Mouse (Mus musculus) T-helper 17 cell (primary cell): ENCODE results near the gene Mindy4.
"Not testable (repeated sequence)": the region's sequence is repeated elsewhere in the genome, so short reads cannot be mapped to it uniquely, and the experiment has no call there.

ENCODE experiments used
- in situ Hi-C, 2 experiments: fragments of 300-600 bp; cut with MboI, MseI; formaldehyde crosslinking; loops; 1 replicate in 1 of 2; 2 replicates in 1 of 2; pipeline ENCODE4 v1.15.1; 2025; ENCODE audit warnings: high pct_unique_total_duplicates in 2 of 2

The Mindy4 gene

DNA sequence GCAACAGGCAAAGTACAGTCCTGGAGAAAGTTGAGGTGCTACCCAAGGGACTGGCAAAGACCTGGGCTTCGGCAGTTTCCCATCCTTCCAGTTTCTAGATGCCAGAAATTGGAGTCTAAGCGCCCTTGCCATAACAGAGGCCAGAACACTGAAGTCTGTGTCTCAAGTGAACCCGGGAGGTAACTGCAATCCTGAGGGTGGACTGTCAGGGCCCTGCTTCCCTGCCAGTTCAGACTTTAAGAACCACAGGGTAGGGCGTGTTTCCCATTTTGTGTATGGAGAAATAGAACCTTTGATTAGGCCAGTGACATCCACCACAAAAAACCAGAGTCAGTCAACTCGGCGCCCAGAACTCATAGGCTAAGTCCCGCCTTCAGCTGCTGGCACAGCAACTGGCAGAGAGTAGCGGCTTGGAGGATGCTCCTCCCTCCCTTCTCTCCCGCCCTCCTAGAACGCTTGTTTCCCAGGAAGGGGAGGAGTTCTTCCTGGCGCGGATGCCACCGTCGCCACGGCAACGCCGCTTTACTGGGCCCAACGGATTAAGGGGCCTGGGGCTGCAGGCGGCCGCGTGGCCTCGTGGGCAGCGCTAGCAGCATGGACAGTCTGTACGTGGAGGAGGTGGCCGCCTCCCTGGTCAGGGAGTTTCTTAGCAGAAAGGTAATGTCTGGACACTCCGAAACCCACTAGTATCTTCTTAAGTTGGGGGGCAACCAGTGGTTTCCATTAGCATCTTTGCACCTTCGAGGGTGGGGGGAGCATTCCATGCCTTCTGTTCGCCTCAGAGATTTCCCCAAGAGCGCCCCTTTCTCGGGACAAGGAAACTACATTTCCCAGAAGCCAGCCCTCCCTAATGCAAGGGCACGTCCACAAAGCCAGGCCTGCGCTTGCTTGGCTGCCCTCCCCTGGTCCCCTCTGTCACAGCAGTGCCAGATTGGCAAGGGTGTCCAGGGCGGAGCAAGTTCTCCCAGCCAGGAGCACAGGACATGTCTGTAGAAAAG lies at the start of gene Mindy4:
TSS of gene Mindy4 (plus strand) at position 471 of the 998 bp plus-strand sequence.
- in situ Hi-C loops = no loop called here

- in situ Hi-C loops = no loop called here
These were observed 43.9 kb upstream of the Mindy4 start for GRCm38 (mm10) chr6:55159256-55159655.

- in situ Hi-C loops = loop anchor here (5.0 to 10.0 kb wide), 3 partner anchors 144 to 577 kb away; no protein-coding TSS in a partner anchor
These were observed 41.8 kb upstream of the Mindy4 start for GRCm38 (mm10) chr6:55161311-55161761.

- in situ Hi-C loops = loop anchor here (5.0 to 10.0 kb wide), 3 partner anchors 146 to 578 kb away; no protein-coding TSS in a partner anchor
These were observed 40.1 kb upstream of the Mindy4 start for GRCm38 (mm10) chr6:55163046-55163584.

DNA sequence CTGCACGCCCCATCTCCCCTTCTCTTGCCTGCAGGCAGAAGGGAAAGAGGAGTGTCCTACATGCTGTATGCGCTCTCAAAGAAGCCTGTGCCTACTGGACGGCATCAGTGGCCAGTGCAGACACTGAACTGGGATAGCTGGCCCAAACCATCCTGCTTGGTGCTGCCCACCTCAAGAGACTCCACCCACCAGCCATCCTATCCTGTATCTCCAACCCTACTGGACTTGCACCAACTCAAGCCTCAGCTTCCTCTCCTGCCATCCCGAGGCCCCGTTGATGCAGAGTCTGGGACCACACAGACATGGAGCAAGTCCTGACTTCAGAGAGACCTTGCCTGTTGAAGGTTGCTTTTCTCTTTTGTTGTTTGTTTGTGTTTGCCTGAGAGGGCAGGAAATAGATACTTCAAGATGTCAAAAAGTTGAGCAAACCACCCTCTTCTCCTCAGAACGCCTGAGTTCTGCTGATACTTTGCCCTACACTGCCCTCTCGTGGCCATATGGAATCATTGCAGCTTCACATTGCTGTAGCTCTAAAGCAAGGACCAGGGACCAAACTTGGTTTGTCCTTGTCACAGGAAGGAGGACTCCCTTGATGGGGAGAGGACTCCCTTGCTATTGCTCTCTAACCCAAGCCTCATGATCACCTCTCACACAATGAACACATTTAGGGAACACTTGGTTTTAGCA lies 36.3 kb upstream of the Mindy4 start:
- in situ Hi-C loops = loop anchor here (5.0 to 10.0 kb wide), 4 partner anchors 80 to 582 kb away; no protein-coding TSS in a partner anchor

- in situ Hi-C loops = loop anchor here (5.0 to 10.0 kb wide), 4 partner anchors 83 to 585 kb away; no protein-coding TSS in a partner anchor
These were observed 33.4 kb upstream of the Mindy4 start for GRCm38 (mm10) chr6:55169818-55170217.

- in situ Hi-C loops = no loop called here
These were observed 31.5 kb upstream of the Mindy4 start for GRCm38 (mm10) chr6:55171638-55172037.

DNA sequence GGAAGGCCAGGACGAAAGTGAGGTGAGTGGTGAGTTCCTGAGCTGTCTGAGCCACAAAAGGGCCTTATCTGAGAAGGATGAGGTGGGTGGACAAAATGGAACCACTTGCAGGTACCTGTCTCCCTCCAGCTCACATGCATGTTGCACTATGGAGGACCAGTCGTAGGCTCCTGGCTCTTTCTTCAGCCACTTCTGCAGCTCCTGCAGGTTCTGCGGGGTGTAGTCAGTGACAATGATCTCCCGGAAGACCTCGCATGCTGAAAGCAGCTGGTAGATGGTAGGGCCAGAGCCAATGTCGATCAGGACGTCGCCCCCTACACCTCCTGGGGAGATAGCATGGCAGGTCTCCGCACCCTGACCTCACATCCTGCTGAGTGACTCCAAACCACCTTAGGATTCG lies 30.0 kb upstream of the Mindy4 start:
- in situ Hi-C loops = no loop called here

DNA sequence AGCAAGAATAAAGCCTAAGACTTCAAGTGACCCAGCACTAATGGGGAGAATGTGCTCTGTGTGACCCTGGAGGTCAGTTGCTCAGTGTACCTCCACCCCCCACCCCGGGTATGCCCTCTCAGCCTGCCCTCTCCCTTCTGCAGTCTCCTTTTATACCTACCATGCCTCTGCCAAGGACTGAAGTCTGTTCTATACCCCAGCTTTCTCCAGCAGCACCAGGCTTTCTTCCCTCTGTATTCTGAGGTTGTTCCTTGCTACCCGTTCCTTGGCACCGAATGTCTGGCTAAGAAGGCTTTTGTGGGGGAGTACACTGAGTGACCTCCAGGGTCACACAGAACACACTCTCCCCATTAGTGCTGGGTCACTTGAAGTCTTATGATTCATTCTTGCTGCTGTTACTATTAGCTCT lies 29.2 kb upstream of the Mindy4 start:
- in situ Hi-C loops = no loop called here

GRCm38 (mm10) chr6:55174741-55175181 lies 28.4 kb upstream of the Mindy4 start, which contains the start of gene Inmt:
Gene Inmt (minus strand): TSS chr6:55175043.
- in situ Hi-C loops = no loop called here

GRCm38 (mm10) chr6:55175456-55175855 lies 27.7 kb upstream of the Mindy4 start:
- in situ Hi-C loops = no loop called here

DNA sequence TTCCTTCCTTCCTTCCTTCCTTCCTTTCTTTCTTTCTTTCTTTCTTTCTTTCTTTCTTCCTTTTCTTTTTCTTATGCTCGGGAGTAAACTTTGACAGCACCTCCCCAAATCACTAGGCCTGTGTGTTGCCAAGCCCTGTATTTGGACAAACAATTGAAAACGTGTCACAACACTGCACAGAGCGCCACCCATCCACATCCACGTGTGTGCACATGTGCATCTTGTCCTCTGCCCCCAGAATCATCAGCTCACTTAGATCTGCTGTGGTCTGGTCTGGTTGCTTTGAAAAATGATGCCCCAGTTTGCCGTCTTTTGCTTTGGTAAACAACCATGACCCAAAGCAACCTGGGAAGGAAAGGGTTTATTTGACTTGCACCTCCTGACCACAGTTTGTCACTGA lies 27.3 kb upstream of the Mindy4 start:
- in situ Hi-C loops = no loop called here

DNA sequence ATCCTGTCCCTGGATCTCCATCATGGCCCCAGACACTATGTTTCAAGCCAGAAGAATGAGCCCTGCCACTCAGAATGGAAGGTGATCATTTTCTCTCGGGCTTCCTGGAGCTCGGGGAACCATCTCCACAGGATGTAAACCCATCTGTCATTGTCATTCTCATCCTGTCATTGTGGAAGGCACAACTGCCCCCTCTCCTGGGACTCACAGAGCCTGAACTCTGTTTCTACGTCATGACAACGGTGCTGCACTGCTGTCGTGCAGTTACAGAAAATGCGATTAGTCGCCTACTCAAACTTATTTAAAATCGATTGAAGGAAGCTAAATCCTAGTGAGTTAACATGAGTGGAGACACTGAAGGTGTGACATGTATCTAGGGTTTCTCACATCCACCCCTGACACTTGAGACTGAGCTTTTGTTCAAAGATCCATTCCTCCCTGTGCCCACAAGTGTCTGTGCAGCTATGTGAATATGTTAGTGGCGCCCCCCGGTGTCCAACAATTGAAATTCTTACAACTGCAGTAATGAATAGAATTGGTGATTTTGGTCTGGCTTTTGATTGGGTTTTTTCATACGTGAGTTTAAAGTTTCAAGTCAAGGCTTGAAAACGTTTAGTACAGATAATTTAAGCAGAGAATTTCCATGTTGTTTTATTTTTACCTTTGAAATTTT lies 26.0 kb upstream of the Mindy4 start:
- in situ Hi-C loops = no loop called here

- in situ Hi-C loops = no loop called here
These were observed 23.6 kb upstream of the Mindy4 start for GRCm38 (mm10) chr6:55179560-55179959.

- in situ Hi-C loops = no loop called here
These were observed 20.3 kb upstream of the Mindy4 start for GRCm38 (mm10) chr6:55182655-55183430.

DNA sequence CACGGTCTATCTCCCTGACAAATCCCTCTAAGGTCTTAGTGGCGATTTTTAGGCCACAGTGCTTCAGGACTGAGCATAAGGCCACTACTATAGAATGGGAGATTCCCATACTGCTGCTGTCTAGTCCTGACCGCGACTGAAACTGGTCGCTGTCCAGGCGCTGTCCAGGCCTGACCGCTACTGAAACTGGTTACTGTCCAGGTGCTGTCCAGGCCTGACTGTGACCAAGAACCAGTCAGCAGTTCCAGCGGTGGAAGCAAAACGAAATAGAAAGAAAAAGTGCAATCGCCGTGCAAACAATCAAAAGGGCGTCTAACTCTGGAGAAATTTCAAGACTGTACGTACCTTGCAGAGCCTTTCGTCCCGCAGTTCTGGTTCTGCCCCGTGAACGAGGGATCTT lies 15.4 kb upstream of the Mindy4 start:
- in situ Hi-C loops = not testable (repeated sequence)

DNA sequence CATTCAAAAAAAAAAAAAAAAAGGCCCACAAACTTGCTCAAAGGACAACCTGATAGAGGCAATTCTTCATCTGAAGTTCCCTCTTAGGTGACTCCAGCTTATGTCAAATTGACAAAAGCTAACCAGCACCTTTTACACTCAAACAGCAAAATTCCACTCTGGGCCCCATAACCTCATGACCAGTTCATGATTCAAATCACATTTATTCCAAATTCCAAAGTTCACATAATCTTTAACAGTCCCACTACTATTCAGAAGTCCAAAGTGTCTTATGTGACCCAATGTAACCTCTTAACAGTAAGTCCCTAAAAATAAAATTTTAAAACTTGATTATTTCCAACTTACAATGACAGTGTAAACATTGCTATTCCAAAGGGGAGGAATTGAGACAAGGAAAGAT lies 13.8 kb upstream of the Mindy4 start:
- in situ Hi-C loops = no loop called here

DNA sequence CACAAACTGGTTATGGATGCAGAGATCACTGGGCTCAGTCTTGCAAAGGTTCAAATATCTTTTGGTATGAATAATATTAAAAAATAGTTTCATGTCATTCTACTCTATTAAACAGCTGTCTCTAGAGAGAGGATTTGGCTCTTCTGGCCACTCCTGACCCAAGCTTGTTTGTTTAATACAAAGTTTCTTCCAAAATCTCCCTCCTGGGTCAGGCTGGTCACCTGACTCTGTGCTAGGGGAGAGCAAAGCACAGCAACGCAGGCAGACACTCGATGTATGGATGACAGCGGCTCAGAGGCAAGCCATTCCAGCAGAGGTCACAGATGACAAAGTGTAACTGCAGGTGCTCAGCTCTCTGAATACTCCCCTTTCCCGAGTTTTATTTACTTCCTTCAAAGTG lies 11.6 kb upstream of the Mindy4 start:
- in situ Hi-C loops = no loop called here

DNA sequence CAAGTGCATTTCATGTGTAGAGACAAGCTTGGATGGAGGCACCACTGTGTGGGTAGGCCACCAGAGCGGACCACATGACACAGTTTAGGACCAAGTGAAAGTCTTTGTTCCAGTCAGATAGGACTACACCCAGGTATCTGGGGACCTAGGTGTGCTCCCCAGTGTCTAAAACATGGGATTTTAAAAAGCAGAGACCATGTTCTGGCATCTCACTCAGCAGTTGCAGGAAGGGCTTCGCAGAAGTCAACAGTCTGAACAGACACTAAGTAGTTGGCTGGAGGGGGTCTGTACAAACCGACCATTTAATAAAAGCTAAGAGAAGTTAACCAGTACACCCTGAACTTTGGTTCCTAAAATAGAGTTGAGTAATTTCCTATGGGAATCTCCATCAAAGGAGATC lies 10.0 kb upstream of the Mindy4 start:
- in situ Hi-C loops = no loop called here

- in situ Hi-C loops = no loop called here
These were observed 4.1 kb upstream of the Mindy4 start for GRCm38 (mm10) chr6:55199047-55199446.
